Mouse (Mus musculus) heart, embryonic 16.5 days (tissue): ENCODE measurements at regions not wholly inside any gene's neighbourhood (a gene's known extent, or its start where the extent isn't known, plus 50 kb on each side); places are given as distances from the start of the nearest gene placed in this dataset.
A peak's percentile ranks its signal among the peaks of the same experiment; 100 is the strongest.

ENCODE experiments used
- ATAC-seq: fragments of 200-750 bp; cut with Nextera tagmentation; replicated peaks from 2 replicates; pipeline ENCODE4 v1.8.0; 2017; ENCODE audit warnings: moderate number of reproducible peaks; ENCODE audit not compliant: insufficient read depth, low FRiP score; ENCODE audit errors: extremely low read depth
- H3K27ac ChIP-seq: fragments of 300-500 bp; sonication (generic); 2 replicates; pipeline ENCODE4 v1.5.1; 2014; ENCODE audit warnings: mild to moderate bottlenecking, low read length, control low read depth, moderate library complexity
- H3K27me3 ChIP-seq: fragments of 300-500 bp; sonication (generic); 2 replicates; pipeline ENCODE4 v1.6.1; 2014; ENCODE audit warnings: low read length, mixed read lengths; ENCODE audit not compliant: control insufficient read depth, insufficient read depth
- H3K36me3 ChIP-seq: fragments of 300-500 bp; sonication (generic); 2 replicates; pipeline ENCODE4 v1.6.1; 2014; ENCODE audit not compliant: control insufficient read depth, insufficient read depth
- H3K4me1 ChIP-seq: fragments of 300-500 bp; sonication (generic); 2 replicates; pipeline ENCODE4 v1.6.1; 2014; ENCODE audit warnings: low read length, mixed read lengths; ENCODE audit not compliant: control insufficient read depth, insufficient read depth
- H3K4me2 ChIP-seq: fragments of 300-500 bp; sonication (generic); 2 replicates; pipeline ENCODE4 v1.6.1; 2014; ENCODE audit warnings: low read depth, mild to moderate bottlenecking, control low read depth, low read length
- H3K4me3 ChIP-seq: fragments of 300-500 bp; sonication (generic); 2 replicates; pipeline ENCODE4 v1.5.1; 2014; ENCODE audit warnings: mild to moderate bottlenecking, control low read depth, low read length
- H3K9ac ChIP-seq: fragments of 300-500 bp; sonication (generic); 2 replicates; pipeline ENCODE4 v1.6.1; 2014; ENCODE audit warnings: low read length, control low read depth
- H3K9me3 ChIP-seq: fragments of 300-500 bp; sonication (generic); replicated peaks from 2 replicates; pipeline ENCODE4 v1.6.1; 2016; ENCODE audit warnings: low read length; ENCODE audit not compliant: control insufficient read depth
- WGBS: fragments of 180-500 bp; shearing (Covaris S2); extraction: QIAGEN DNeasy Blood & Tissue Kit; methylation state at CpG from one replicate; pipeline ENCODE4 v1.1.7; 2014; 5-methylcytosine and 5-hydroxymethylcytosine counted together

DNA sequence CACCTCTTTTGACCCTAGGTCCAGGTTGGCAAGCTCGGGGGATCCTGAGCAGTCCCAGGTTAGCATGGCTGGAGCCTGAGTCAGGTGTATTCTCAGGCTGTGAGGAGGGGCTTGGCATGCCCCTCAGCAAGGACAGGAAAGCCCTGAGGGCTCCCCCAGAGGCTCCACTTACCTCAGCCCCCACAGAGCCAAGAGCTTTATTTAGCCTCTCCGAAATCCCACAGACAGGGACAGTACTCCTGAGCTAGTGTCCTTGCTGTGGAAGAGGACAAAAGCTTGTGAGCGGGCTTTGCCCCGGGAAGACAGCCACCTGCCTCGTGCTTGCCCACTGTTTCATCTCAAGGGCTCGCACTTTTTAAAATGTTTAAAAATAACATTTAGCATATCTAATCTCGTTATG is 118.7 kb downstream of the Sec61b start:
- no peaks in the 10 kb centered on the region for H3K9me3 ChIP-seq
- no peak overlapping the region for H3K9ac ChIP-seq
- no peaks in the 10 kb centered on the region for H3K36me3 ChIP-seq
- H3K4me1 ChIP-seq, result peaks cover 9% of the 10 kb centered on the region
- H3K27ac ChIP-seq, result no peak overlapping the region
- H3K27me3 ChIP-seq, result no peaks in the 10 kb centered on the region
- peak; percentile 63 for ATAC-seq
- H3K4me2 ChIP-seq, result no peak overlapping the region
- no peak overlapping the region for H3K4me3 ChIP-seq
- 46% methylated on average over 7 of the region's 7 CpGs for WGBS

DNA sequence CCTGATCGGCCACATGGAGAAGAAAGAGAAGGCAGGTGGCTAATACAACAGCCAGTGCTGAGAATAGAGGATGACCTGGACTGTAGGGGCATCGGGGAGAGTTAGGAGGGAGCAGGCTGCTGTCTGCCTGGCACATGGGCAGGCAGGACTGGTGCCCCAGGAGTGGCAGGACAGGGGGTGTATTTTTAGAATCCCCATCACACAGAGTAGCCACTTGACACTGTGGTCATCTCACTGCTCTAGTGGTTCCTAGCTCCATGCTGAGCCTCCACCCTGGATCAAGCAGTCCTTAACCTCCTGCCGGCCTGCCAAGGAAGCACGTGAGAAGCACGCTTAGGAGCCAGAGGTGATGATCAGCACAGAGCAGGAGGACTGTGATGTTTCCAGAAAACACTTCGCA is 119.7 kb downstream of the Sec61b start:
- no peak overlapping the region for H3K4me2 ChIP-seq
- no peak overlapping the region for H3K27ac ChIP-seq
- no peak overlapping the region for H3K9ac ChIP-seq
- no peaks in the 10 kb centered on the region for H3K9me3 ChIP-seq
- no peak overlapping the region for H3K4me3 ChIP-seq
- ATAC-seq, result peak; percentile 59
- H3K36me3 ChIP-seq, result no peaks in the 10 kb centered on the region
- no peaks in the 10 kb centered on the region for H3K27me3 ChIP-seq
- H3K4me1 ChIP-seq, result peaks cover 9% of the 10 kb centered on the region
- WGBS, result 55% methylated on average over 6 of the region's 6 CpGs

DNA sequence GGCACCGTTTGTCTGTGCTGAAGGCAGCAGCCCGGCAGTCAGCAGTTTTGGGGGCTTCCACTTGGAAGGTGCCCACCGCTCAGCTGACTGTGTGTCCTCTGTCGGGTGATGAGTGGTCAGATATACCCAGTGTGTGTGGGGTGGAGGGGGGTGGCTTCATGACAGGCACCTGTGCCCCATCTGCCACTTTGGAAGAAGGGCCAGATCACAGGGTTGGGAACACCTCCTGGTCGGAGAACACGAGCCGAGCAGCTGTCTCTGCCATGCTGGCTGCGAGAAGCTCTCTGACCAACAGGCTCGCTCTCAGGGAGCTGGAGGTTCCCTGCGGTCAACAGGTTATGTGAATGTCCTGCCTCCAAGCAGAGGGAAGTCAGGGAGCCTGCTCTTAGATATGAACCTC is 121.4 kb downstream of the Sec61b start:
- H3K36me3 ChIP-seq, result no peaks in the 10 kb centered on the region
- H3K27me3 ChIP-seq, result no peaks in the 10 kb centered on the region
- no peaks in the 10 kb centered on the region for H3K9me3 ChIP-seq
- H3K9ac ChIP-seq, result no peak overlapping the region
- 76% methylated on average over 10 of the region's 10 CpGs for WGBS
- H3K4me1 ChIP-seq, result peaks cover 9% of the 10 kb centered on the region
- H3K4me2 ChIP-seq, result no peak overlapping the region
- no peak overlapping the region for H3K4me3 ChIP-seq
- no peak for ATAC-seq
- H3K27ac ChIP-seq, result no peak overlapping the region

DNA sequence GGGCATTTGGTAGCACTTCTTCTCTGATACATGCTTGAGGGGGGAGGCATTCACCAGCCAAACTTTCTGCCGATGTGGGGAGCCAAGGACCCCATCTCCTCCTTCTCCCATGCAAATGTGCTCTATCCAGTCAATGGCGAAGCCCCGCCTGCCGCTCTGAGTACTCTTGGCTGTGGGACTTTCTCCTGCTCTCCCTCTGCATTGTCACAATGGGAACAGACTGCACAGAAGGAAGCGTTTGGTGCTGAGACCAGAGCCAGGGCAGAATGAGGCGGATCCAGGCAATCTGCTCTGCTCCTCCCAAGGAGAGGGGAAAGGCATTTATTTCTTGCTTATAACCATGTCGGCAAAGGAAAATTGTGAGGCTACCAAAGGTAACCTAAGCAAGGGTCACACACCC is 123.1 kb downstream of the Sec61b start:
- Histone ChIP-seq H3K9me3 (no peaks in the 10 kb centered on the region), H3K4me3 (no peak overlapping the region), H3K9ac (no peak overlapping the region), H3K36me3 (no peaks in the 10 kb centered on the region), H3K27ac (no peak overlapping the region), H3K4me1 (peaks cover 11% of the 10 kb centered on the region), H3K27me3 (no peaks in the 10 kb centered on the region), H3K4me2 (no peak overlapping the region)
- WGBS, result 66% methylated on average over 7 of the region's 7 CpGs
- ATAC-seq, result no peak

DNA sequence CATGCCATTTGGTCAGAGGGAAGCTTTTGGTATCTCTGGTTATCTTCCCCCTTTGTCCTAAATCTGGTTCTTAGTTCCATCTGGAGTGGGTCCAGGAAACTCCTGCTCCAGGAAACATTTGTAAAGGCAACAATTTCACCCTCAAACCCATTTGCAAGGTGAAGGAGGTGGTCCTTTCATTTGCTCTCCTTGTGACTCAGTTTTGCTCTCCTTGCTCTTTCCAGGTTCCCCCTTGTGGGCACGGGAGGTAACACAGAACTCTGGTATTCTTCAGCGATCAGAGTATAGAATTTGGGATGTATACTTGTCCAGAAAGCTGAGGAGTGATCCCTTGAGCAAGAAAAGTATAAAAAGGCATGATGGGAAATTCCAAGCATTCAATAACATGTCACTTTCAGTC is 123.8 kb downstream of the Sec61b start:
- no peak overlapping the region for H3K27ac ChIP-seq
- H3K4me2 ChIP-seq, result no peak overlapping the region
- H3K4me3 ChIP-seq, result no peak overlapping the region
- WGBS, result 39% methylated on average over 2 of the region's 2 CpGs
- H3K9ac ChIP-seq, result no peak overlapping the region
- no peaks in the 10 kb centered on the region for H3K9me3 ChIP-seq
- ATAC-seq, result no peak
- H3K27me3 ChIP-seq, result no peaks in the 10 kb centered on the region
- H3K36me3 ChIP-seq, result no peaks in the 10 kb centered on the region
- peaks cover 7% of the 10 kb centered on the region for H3K4me1 ChIP-seq

DNA sequence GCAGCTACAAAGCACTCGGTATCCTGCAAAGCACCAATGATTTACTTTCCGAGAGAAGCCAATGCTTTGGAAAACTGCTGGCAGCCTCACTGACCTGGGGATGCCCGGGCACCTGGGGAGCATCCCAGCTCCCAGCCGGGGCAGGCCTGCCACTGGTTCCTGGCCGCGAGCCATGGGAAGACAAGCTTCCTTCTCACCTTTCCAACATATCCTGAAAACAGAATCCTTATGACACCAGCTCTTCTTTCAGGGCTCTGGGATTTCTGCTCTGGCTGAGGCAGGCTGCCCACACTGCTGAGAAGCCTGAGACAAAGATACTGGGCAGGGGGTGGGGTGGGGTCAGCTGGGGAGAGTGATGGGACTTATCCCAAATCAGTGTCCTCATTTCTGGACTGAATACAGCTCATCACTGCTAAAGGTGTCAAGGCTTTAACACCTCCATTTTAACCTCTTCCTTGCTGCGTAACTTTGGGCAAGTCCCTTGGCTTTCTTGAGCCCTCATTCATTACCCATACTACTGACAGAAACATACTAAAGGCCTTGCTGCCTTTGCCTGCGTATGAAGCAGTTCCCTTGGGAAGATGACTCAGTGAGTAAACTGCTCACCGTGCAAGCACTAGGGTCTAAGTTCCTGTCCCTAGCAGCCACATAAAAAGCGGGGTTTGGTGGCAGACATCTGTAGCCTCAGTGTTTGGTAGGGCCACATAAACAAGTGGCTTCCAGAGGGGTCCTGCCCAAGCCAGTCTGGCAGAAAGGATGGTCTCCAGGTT is 127.0 kb downstream of the Sec61b start:
- Histone ChIP-seq H3K4me1 (peaks cover 16% of the 10 kb centered on the region), H3K27ac (no peak overlapping the region), H3K27me3 (no peaks in the 10 kb centered on the region), H3K4me3 (no peak overlapping the region), H3K4me2 (no peak overlapping the region), H3K36me3 (no peaks in the 10 kb centered on the region), H3K9ac (no peak overlapping the region), H3K9me3 (no peaks in the 10 kb centered on the region)
- ATAC-seq, result no peak
- WGBS, result 73% methylated on average over 10 of the region's 10 CpGs

DNA sequence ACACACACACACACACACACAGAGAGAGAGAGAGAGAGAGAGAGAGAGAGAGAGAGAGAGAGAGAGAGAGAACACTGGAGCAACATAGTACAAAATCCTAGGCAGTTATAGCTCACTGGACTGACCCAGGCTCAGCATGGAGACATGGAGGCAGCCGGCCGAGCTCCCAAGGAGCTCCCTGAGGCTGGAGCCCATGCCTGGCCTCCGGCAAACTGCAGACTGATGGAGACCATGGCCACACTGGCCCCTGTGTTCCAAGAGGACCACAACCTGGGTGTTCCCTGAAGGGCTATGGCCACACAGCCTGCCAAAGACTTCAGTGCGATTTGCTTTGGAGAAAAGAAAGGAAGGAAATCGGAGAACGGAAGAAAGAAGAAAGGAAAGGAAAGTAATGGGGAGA is 128.9 kb downstream of the Sec61b start:
- H3K9ac ChIP-seq, result peak overlapping the region; percentile 79
- WGBS, result 36% methylated on average over 6 of the region's 6 CpGs
- peak overlapping the region; percentile 44 for H3K4me3 ChIP-seq
- H3K36me3 ChIP-seq, result no peaks in the 10 kb centered on the region
- peaks cover 16% of the 10 kb centered on the region for H3K4me1 ChIP-seq
- H3K27me3 ChIP-seq, result no peaks in the 10 kb centered on the region
- ATAC-seq, result no peak
- H3K27ac ChIP-seq, result peak overlapping the region; percentile 96
- H3K9me3 ChIP-seq, result no peaks in the 10 kb centered on the region
- peak overlapping the region; percentile 74 for H3K4me2 ChIP-seq

DNA sequence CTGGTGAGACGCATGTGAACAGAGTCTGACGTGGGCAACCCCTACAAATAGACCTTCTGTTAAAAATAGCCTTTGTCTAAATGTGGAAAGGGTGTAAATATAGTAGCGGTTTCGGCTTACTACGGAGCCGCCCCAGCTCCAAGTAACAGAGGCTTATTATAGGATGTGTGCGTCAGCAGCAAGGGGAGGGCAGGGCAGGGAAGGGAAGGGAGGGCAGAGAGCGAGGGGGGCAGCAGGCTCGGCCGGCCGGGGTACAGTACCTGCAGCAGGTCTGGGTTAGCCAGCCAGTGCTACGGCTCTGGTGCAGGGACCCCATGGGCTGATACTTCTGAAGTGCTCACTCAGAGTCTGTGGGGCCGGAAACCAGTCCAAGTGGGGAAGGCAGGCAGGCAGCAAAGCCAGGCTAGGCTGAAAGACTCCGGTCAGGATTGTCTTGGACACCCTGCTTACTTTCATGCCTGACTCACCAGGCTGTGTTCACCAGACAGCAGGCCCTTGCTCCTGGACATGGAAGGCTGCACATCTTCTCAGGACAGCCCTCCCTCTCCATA is 129.5 kb downstream of the Sec61b start:
- peaks cover 16% of the 10 kb centered on the region for H3K4me1 ChIP-seq
- H3K4me3 ChIP-seq, result peak overlapping the region; percentile 44
- H3K9me3 ChIP-seq, result no peaks in the 10 kb centered on the region
- no peaks in the 10 kb centered on the region for H3K36me3 ChIP-seq
- peak; percentile 97 for ATAC-seq
- peak overlapping the region; percentile 74 for H3K4me2 ChIP-seq
- peak overlapping the region; percentile 79 for H3K9ac ChIP-seq
- H3K27ac ChIP-seq, result peak overlapping the region; percentile 96
- 14% methylated on average over 14 of the region's 14 CpGs for WGBS
- no peaks in the 10 kb centered on the region for H3K27me3 ChIP-seq

DNA sequence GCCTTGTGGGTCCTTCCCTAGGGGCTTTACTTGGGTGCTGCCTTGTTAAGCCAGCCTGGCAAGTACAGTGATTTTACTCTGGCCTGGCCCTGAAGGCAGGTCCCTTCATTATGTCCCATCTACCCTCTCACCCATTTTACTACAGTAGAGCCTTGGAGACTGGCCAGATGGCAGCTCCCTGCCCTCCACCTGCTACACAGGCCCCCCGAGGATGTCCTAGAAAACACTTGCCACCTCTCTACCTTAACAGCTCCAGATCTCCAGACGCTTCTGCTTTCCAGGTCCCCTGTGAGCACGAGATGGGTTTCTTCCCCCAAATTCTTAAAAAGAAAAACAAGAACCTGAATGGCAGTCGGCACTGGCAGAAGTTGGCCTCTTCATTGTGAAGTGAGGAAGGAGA is 131.2 kb downstream of the Sec61b start:
- WGBS, result 82% methylated on average over 4 of the region's 4 CpGs

More for the DNA sequence above, 131.2 kb downstream of the Sec61b start:
- Histone ChIP-seq H3K36me3 (no peaks in the 10 kb centered on the region), H3K9ac (no peak overlapping the region), H3K9me3 (no peaks in the 10 kb centered on the region), H3K4me2 (no peak overlapping the region), H3K27me3 (no peaks in the 10 kb centered on the region), H3K4me1 (peaks cover 16% of the 10 kb centered on the region), H3K4me3 (no peak overlapping the region), H3K27ac (no peak overlapping the region)
- ATAC-seq, result no peak
